Mouse (Mus musculus): ENCODE data around the gene 1700011L22Rik.

The 1700011L22Rik gene

GRCm38 (mm10) chr8:79239320-79239719, 9.1 kb downstream of the 1700011L22Rik start:
- DNase-seq (ENCODE audit: low spot score), result no peak

- DNase-seq (ENCODE audit: low spot score), result no peak
Observed at GRCm38 (mm10) chr8:79229266-79229888, 19.0 kb downstream of the 1700011L22Rik start.

GRCm38 (mm10) chr8:79227916-79228315, 20.5 kb downstream of the 1700011L22Rik start:
- no peak for DNase-seq (ENCODE audit: low spot score)

- no peak for DNase-seq (ENCODE audit: low spot score)
Observed at GRCm38 (mm10) chr8:79227194-79227593, 21.2 kb downstream of the 1700011L22Rik start.

GRCm38 (mm10) chr8:79226046-79226445, 22.3 kb downstream of the 1700011L22Rik start:
- no peak for DNase-seq (ENCODE audit: low spot score)

- no peak for DNase-seq (ENCODE audit: low spot score)
Observed at GRCm38 (mm10) chr8:79225586-79225985, 22.8 kb downstream of the 1700011L22Rik start.

- no peak for DNase-seq (ENCODE audit: low spot score)
Observed at GRCm38 (mm10) chr8:79224363-79224762, 24.0 kb downstream of the 1700011L22Rik start.

- no peak for DNase-seq (ENCODE audit: low spot score)
Observed at GRCm38 (mm10) chr8:79222752-79223141, 25.6 kb downstream of the 1700011L22Rik start.

- no peak for DNase-seq (ENCODE audit: low spot score)
Observed at GRCm38 (mm10) chr8:79222106-79222751, 26.1 kb downstream of the 1700011L22Rik start.

GRCm38 (mm10) chr8:79211630-79212029, 36.7 kb downstream of the 1700011L22Rik start:
- no peak for DNase-seq (ENCODE audit: low spot score)

GRCm38 (mm10) chr8:79209641-79210358, 38.6 kb downstream of the 1700011L22Rik start:
- peak; percentile 63 for DNase-seq (ENCODE audit: low spot score)

- DNase-seq (ENCODE audit: low spot score), result no peak
Observed at GRCm38 (mm10) chr8:79208691-79209640, 39.4 kb downstream of the 1700011L22Rik start.

- no peak for DNase-seq (ENCODE audit: low spot score)
Observed at GRCm38 (mm10) chr8:79208181-79208580, 40.2 kb downstream of the 1700011L22Rik start.

- no peak for DNase-seq (ENCODE audit: low spot score)
Observed at GRCm38 (mm10) chr8:79206895-79207294, 41.5 kb downstream of the 1700011L22Rik start.

GRCm38 (mm10) chr8:79201446-79202147, 46.8 kb downstream of the 1700011L22Rik start:
- DNase-seq (ENCODE audit: low spot score), result no peak

GRCm38 (mm10) chr8:79198675-79199074, 49.7 kb downstream of the 1700011L22Rik start:
- DNase-seq (ENCODE audit: low spot score), result no peak

- DNase-seq (ENCODE audit: low spot score), result no peak
Observed at GRCm38 (mm10) chr8:79196481-79196880, 51.9 kb downstream of the 1700011L22Rik start.

GRCm38 (mm10) chr8:79190071-79190470, 58.3 kb downstream of the 1700011L22Rik start:
- DNase-seq (ENCODE audit: low spot score), result no peak

- DNase-seq (ENCODE audit: low spot score), result no peak
Observed at GRCm38 (mm10) chr8:79185488-79185887, 62.9 kb downstream of the 1700011L22Rik start.

GRCm38 (mm10) chr8:79179678-79180077, 68.7 kb downstream of the 1700011L22Rik start:
- DNase-seq (ENCODE audit: low spot score), result no peak

- no peak for DNase-seq (ENCODE audit: low spot score)
Observed at GRCm38 (mm10) chr8:79175991-79176390, 72.4 kb downstream of the 1700011L22Rik start.

Data from testis, postnatal 10 days (tissue).